Mouse (Mus musculus) C2C12 (cell line): Measurements from ENCODE around the gene Dcpp2. TPM values are rescaled to one million over a fixed set of nuclear protein-coding genes. Genes with fewer than 3 reads are reported as not detected.
"Not testable (repeated sequence)": the region's sequence is repeated elsewhere in the genome, so short reads cannot be mapped to it uniquely, and the experiment has no call there.

ENCODE experiments used
- H3K27me3 ChIP-seq: one replicate; pipeline ENCODE4 v1.6.1; 2011; ENCODE audit not compliant: control insufficient read depth, insufficient read depth, insufficient read length
- H3K36me3 ChIP-seq: one replicate; pipeline ENCODE4 v1.6.1; 2011; ENCODE audit not compliant: control insufficient read depth, insufficient read depth
- H3K4me3 ChIP-seq: one replicate; pipeline ENCODE4 v1.5.1; 2011; ENCODE audit warnings: mild to moderate bottlenecking, control low read depth; ENCODE audit not compliant: poor library complexity, insufficient read depth, severe bottlenecking
- H3K79me2 ChIP-seq: one replicate; pipeline ENCODE4 v1.6.1; 2011; ENCODE audit not compliant: control insufficient read depth, insufficient read depth
- H3K79me3 ChIP-seq: one replicate; pipeline ENCODE4 v1.6.1; 2011; ENCODE audit warnings: low read depth, control low read depth
- H3ac ChIP-seq: one replicate; pipeline ENCODE3; 2011; ENCODE audit warnings: low read depth; ENCODE audit not compliant: control insufficient read depth, insufficient read length
- CEBPB ChIP-seq: IDR thresholded peaks from one replicate; pipeline ENCODE4 v1.6.1; 2011; ENCODE audit warnings: low read depth, mild to moderate bottlenecking, control low read depth, moderate library complexity
- CTCF ChIP-seq: IDR thresholded peaks from one replicate; pipeline ENCODE4 v1.5.1; 2011; ENCODE audit not compliant: control insufficient read depth, insufficient read depth, insufficient read length
- FOSL1 ChIP-seq: IDR thresholded peaks from one replicate; pipeline ENCODE4 v1.8.0; 2011; ENCODE audit warnings: mild to moderate bottlenecking, low read length; ENCODE audit not compliant: poor library complexity, insufficient read depth, severe bottlenecking
- MAX ChIP-seq: IDR thresholded peaks from one replicate; pipeline ENCODE4 v1.6.1; 2011; ENCODE audit warnings: mild to moderate bottlenecking, control low read depth
- MYOD1 ChIP-seq: IDR thresholded peaks from one replicate; pipeline ENCODE4 v1.6.1; 2011; ENCODE audit warnings: low read depth; ENCODE audit not compliant: control insufficient read depth, insufficient read length
- MYOG ChIP-seq: IDR thresholded peaks from one replicate; pipeline ENCODE4 v1.6.1; 2011; ENCODE audit not compliant: control insufficient read depth, insufficient read length; ENCODE audit errors: extremely low read depth
- USF1 ChIP-seq: IDR thresholded peaks from one replicate; pipeline ENCODE4 v1.6.1; 2011; ENCODE audit warnings: low read depth, mild to moderate bottlenecking, control low read depth, moderate library complexity
- long read RNA-seq, 2 experiments: library from polyadenylated mRNA; unstranded; transcript quantifications; one replicate each; pipeline ENCODE4 v2.0.0; 2019 to 2020
- polyA plus RNA-seq: library from polyadenylated mRNA; unstranded; fragments of >200 nt; fragmentation: generic; extraction: Trizol; gene quantifications from one replicate; pipeline ENCODE4 v1.2.1, GENCODE M21; 2012; ENCODE audit warnings: missing spikeins

Dcpp2 gene
- polyA plus RNA-seq, result not detected
- long read RNA-seq, experiment 1, result 0 reads
- long read RNA-seq, experiment 2, result 0 reads

- H3K79me3 ChIP-seq, H3ac ChIP-seq, H3K79me2 ChIP-seq, H3K4me3 ChIP-seq, H3K36me3 ChIP-seq: not testable (repeated sequence)
- peaks cover 19% of the 10 kb centered on the region for H3K27me3 ChIP-seq
Measured at GRCm38 (mm10) chr17:23880576-23880975, at the start of gene Dcpp2, which contains the start of gene Dcpp1. Gene Dcpp2, plus strand, starts transcription at chr17:23880880. Gene Dcpp1, plus strand, starts transcription at chr17:23880876.

- H3K27me3 ChIP-seq, result peaks cover 14% of the 10 kb centered on the region
- TF ChIP-seq MAX (no peak), CEBPB (no peak), FOSL1 (no peak), MYOG (no peak), CTCF (no peak), MYOD1 (no peak), USF1 (no peak)
- peaks cover 12% of the 10 kb centered on the region for H3K36me3 ChIP-seq
- H3K4me3 ChIP-seq, result no peak overlapping the region
- no peak overlapping the region for H3ac ChIP-seq
- H3K79me3 ChIP-seq, result peaks cover 14% of the 10 kb centered on the region
- H3K79me2 ChIP-seq, result peaks cover 26% of the 10 kb centered on the region
Measured at GRCm38 (mm10) chr17:23831201-23831600, 49.5 kb upstream of the Dcpp2 start.

GRCm38 (mm10) chr17:23836006-23836575, 44.6 kb upstream of the Dcpp2 start, which contains the start of gene Prss33:
Gene Prss33, minus strand, starts transcription at chr17:23836056.
- no peaks in the 10 kb centered on the region for H3K36me3 ChIP-seq
- no peak for TF ChIP-seq MYOG
- no peak for TF ChIP-seq CEBPB
- TF ChIP-seq MAX, result no peak
- TF ChIP-seq USF1, result no peak
- TF ChIP-seq MYOD1, result no peak
- H3K79me2 ChIP-seq, result no peaks in the 10 kb centered on the region
- H3K27me3 ChIP-seq, result peaks cover 25% of the 10 kb centered on the region
- H3K4me3 ChIP-seq, result no peak within 1 kb of the TSS
- H3K79me3 ChIP-seq, result no peaks in the 10 kb centered on the region
- H3ac ChIP-seq, result no peak within 1 kb of the TSS

- Histone ChIP-seq H3K79me2 (no peaks in the 10 kb centered on the region), H3K36me3 (no peaks in the 10 kb centered on the region), H3K79me3 (no peaks in the 10 kb centered on the region), H3K4me3 (no peak overlapping the region), H3ac (no peak overlapping the region), H3K27me3 (peaks cover 11% of the 10 kb centered on the region)
- TF ChIP-seq MYOG, result no peak
- TF ChIP-seq CEBPB, result no peak
- TF ChIP-seq MAX, result no peak
- no peak for TF ChIP-seq FOSL1
- no peak for TF ChIP-seq MYOD1
- TF ChIP-seq USF1, result no peak
- no peak for TF ChIP-seq CTCF
Measured at GRCm38 (mm10) chr17:23841145-23841544, 39.5 kb upstream of the Dcpp2 start.

- H3K4me3 ChIP-seq, result no peak overlapping the region
- H3K79me3 ChIP-seq, result no peaks in the 10 kb centered on the region
- no peaks in the 10 kb centered on the region for H3K27me3 ChIP-seq
- H3K79me2 ChIP-seq, result no peaks in the 10 kb centered on the region
- H3K36me3 ChIP-seq, result no peaks in the 10 kb centered on the region
- H3ac ChIP-seq, result no peak overlapping the region
- TF ChIP-seq CEBPB (no peak), FOSL1 (no peak), MYOG (no peak), MAX (no peak), MYOD1 (no peak), USF1 (no peak), CTCF (no peak)
Measured at GRCm38 (mm10) chr17:23843141-23843811, 37.4 kb upstream of the Dcpp2 start.

GRCm38 (mm10) chr17:23843812-23844273, 36.8 kb upstream of the Dcpp2 start, which contains the start of the genes Prss32 and Prss41:
Gene Prss32, plus strand, starts transcription at chr17:23843855.
Gene Prss41, minus strand, starts transcription at chr17:23844172.
- no peak within 1 kb of the TSS for H3K4me3 ChIP-seq
- no peaks in the 10 kb centered on the region for H3K79me2 ChIP-seq
- TF ChIP-seq CEBPB (no peak), MYOG (no peak), CTCF (no peak), MAX (no peak), MYOD1 (no peak), USF1 (no peak)
- H3ac ChIP-seq, result no peak within 1 kb of the TSS
- no peaks in the 10 kb centered on the region for H3K36me3 ChIP-seq
- H3K27me3 ChIP-seq, result no peaks in the 10 kb centered on the region
- H3K79me3 ChIP-seq, result no peaks in the 10 kb centered on the region
